Mouse (Mus musculus) lung, postnatal 0 days (tissue): Measurements from ENCODE around the gene Id1.

Experiments used
- CTCF ChIP-seq: IDR thresholded peaks from 2 replicates; pipeline ENCODE4 v1.5.1; 2016; ENCODE audit warnings: antibody characterized with exemption, mild to moderate bottlenecking
- EP300 ChIP-seq: IDR thresholded peaks from 2 replicates; pipeline ENCODE4 v1.6.1; 2016; ENCODE audit warnings: antibody characterized with exemption, mild to moderate bottlenecking, control low read depth

- TF ChIP-seq CTCF: peak; percentile 81
- TF ChIP-seq EP300: no peak
Observed at GRCm38 (mm10) chr2:152767618-152768271, 31.7 kb downstream of the Id1 start.
